Mouse (Mus musculus): ENCODE data around the gene Nup188.
A peak's percentile ranks its signal among the peaks of the same experiment; 100 is the strongest.

Nup188 gene

DNA sequence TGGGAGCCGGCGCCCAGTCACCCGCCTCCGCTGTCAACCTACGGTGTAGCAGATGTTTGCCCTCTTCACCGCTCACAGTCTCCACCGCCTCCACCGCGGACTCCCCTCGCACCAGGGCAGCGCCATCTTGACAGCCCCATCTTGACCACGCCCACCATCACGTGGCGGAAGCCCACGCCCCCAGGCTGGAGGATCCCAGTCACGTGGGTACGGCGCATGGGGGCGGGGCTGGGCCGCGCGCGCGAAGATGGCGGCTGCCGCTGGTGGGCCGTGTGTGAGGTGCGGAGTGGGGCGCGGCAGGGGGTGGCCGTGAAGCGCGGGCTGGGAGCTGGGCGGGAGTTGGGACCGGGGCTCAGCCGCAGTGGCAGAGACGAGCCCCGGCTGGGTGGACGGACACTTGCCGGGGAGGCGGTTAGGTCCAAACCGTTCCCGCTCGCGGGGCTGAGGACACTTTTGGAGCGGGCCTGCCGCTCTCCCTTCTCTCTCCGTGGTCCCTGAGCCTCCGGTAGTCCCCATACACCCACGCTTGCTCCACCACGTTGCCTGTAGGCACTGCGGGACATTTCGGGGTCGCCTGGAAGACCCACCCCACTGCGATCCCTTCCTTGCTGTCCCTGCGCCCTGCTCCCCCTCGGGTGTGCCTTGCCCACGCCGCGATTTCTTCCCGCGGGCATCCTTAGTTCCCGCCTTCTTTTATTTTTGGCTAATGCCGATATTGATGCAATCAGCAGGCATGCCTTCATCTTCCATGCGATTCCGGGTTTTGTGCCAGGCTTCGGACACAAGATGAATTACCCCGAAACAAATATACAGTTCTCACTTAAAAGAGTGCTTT, at the start of gene Nup188, which contains the start of gene Dolk:
Gene Nup188 (plus strand): TSS at position 206 of the 835 bp plus-strand sequence.
Gene Dolk (minus strand): TSS at position 143 of the 835 bp plus-strand sequence.
- DNase-seq (ENCODE audit: extremely low read depth, insufficient read length, low spot score): peak; percentile 86

- DNase-seq (ENCODE audit: extremely low read depth, insufficient read length, low spot score): no peak
These were observed 49.6 kb upstream of the Nup188 start for GRCm38 (mm10) chr2:30236426-30237198.

DNA sequence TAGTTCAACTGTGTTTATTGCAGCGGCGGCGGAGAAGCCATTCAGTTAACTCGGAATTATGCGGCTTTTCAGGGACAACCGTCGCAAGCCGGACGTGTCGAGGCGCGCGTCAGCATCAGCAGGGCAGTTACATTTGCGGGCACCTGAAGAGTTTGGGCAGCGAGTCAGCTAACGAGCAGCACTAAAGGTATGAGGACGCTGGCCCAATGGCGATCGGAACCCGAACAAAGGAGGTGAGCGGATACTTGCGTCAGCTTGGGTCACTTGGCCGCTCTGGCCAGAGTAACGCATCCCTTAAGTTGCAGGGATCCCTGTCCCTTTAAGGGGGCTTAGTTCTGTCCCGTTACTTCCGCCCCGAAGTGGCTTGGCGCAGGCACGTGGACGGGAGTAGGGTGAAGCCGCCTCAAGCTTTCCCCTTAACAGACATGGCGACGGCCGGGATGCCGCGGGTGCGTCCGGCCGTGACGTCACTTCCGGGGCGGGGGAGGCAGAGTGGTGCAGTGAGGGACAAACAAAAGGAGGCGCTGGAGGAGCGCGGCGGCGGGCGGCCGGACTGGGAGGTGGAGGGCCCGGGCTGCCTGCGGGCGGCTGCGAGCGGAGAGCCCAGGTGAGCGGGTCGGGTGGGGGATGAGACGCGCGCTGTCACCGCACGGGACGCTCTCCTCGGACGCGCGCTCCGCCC, 48.9 kb upstream of the Nup188 start, which contains the start of gene Lrrc8a:
Gene Lrrc8a (plus strand): TSS at position 517 of the 682 bp plus-strand sequence.
- peak; percentile 99 for DNase-seq (ENCODE audit: extremely low read depth, insufficient read length, low spot score)

- DNase-seq (ENCODE audit: extremely low read depth, insufficient read length, low spot score): no peak
These were observed 48.3 kb upstream of the Nup188 start for GRCm38 (mm10) chr2:30237881-30238280.

DNA sequence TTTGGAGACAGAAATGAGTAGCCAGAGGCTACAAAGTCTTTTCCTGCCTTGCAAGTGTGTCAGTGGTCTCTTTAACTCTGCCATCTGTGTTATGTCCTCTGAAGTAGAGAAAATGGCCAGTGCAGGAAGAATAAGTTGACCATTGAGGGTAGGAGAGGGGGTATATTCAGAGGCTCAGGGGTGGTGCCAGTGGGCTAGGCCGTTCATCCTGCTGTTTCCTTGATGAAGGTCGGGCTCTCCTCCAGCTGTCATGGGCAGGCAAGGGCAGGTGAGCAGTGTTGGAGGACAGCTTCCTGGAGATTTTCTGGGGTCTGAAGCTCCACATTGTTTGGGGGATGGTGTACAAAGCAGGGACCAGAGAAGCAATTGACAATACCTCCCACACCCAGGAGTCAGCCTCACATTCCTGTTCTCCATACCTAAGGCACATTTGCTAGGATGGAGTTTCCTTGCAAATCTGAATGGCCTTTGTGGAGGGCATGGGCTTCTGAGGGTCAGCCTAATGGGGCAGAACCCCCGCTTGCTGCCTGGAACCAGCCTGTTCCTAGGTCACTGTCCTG, 47.2 kb upstream of the Nup188 start:
- DNase-seq (ENCODE audit: extremely low read depth, insufficient read length, low spot score): no peak

GRCm38 (mm10) chr2:30239777-30240176, 46.4 kb upstream of the Nup188 start:
- DNase-seq (ENCODE audit: extremely low read depth, insufficient read length, low spot score): no peak

DNA sequence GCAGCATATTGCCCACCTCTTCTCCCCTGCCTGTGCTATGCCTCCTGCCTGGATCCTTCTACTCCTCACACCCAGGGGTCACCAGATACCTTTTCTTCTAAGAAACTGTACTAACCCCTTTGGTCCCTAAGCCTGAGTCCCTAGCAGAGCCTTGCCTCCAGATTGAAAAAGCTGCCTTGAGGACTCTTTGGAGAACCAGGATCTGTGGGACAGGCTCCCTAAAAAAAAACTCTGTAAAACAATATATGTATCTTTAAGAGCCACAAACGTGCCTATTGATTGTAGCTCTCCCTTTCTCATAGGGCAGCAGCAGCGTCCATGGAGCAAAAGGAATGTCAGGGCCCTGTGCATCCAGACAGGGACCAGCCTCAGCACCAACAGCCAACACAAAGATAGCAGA, 45.9 kb upstream of the Nup188 start, which contains the start of gene Gm28035:
Gene Gm28035 (plus strand): TSS at position 301 of the 400 bp plus-strand sequence.
- no peak for DNase-seq (ENCODE audit: extremely low read depth, insufficient read length, low spot score)

DNA sequence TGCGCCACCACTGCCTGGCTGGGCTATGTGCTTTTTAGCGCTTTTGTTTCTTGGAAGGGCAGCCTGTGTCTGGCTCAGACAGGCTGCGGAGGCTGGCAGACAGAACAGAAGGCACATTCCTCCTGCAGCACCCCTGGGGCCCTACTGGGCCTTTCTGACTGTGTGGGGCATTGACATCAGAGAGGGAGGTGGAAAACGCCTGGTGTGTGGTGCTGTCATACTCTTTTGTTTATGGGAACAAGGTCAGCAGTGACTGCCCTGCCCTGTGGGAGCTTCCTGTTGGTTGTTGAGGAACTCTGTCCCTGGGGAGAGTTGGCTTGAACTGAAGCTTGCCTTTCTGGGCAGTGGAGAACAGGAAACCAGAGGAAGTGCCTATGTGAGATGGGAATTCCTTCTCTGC, 43.7 kb upstream of the Nup188 start:
- no peak for DNase-seq (ENCODE audit: extremely low read depth, insufficient read length, low spot score)

GRCm38 (mm10) chr2:30243391-30243790, 42.8 kb upstream of the Nup188 start:
- no peak for DNase-seq (ENCODE audit: extremely low read depth, insufficient read length, low spot score)

- no peak for DNase-seq (ENCODE audit: extremely low read depth, insufficient read length, low spot score)
These were observed 41.5 kb upstream of the Nup188 start for GRCm38 (mm10) chr2:30244595-30245178.

DNA sequence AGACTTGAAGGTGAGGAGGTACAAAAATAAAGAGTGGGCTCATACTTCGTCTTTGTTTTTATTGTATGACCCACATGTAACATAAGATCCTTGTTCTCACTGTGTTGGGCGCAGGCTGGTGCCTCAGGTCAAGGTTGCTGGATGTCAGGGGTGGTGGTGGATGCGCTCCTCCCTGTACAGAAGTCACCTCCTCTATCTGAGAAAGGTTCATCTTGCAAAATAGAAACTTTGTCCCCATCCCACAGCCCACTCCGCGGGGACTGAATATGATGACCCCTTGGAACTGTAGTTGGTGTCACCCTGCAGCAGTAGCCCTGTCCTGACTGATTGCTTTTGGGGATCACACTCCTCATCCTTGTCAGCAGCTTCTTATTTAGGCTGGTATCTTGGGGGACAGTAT, 39.2 kb upstream of the Nup188 start:
- DNase-seq (ENCODE audit: extremely low read depth, insufficient read length, low spot score): no peak

DNA sequence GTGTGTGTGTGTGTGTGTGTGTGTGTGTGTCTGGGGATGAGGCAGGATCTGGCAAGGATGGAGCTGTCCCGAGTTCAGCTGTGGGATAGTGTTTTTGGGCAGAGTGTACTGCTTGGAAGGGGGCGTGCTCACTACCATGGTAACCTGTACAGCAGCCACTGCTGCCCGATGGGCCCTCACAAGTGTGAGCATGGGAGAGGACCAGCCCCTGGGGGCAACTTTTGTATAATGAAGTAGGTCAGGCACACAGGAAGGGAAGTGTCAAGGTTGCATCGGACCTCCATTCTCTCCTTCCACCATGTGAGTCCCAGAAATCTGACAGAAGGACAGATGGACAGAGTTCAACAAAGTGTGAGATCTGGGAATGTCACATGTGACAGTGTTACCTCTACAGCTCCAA, 38.5 kb upstream of the Nup188 start:
- DNase-seq (ENCODE audit: extremely low read depth, insufficient read length, low spot score): no peak

- DNase-seq (ENCODE audit: extremely low read depth, insufficient read length, low spot score): no peak
These were observed 37.0 kb upstream of the Nup188 start for GRCm38 (mm10) chr2:30249182-30249581.

- DNase-seq (ENCODE audit: extremely low read depth, insufficient read length, low spot score): no peak
These were observed 35.8 kb upstream of the Nup188 start for GRCm38 (mm10) chr2:30250166-30251128.

DNA sequence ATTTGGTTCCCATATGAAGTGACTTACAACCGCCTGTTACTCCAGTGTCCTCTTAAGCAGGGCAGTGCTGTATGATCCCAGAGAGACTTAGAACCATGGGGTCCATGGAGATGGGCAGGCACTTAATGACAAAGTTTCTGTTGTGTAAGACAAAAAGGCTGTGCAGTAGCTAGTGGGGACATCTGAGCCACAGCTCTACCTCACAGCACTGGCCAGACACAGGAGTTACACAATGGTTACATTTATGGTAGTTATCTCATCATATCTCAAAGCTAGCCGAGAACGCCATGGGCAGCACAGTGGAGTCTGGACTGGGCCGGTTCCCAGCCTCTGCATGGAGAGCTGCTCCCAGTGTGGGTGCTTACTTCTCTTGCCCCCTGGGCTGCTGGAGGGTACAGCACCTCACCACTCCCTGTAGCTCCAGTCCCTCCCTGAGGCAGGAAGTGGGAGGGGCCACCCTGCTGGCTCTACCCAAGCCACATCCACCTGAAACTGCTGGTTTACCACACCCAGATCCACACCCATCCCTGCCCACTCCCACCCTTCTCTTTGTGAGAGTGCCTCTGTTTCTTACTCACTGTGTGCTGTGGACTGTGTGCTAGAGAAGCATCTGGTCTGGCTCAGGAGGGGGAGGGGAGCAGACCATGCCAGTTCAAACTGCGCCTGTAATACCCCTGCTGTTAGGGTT, 34.6 kb upstream of the Nup188 start:
- DNase-seq (ENCODE audit: extremely low read depth, insufficient read length, low spot score): peak; percentile 57

DNA sequence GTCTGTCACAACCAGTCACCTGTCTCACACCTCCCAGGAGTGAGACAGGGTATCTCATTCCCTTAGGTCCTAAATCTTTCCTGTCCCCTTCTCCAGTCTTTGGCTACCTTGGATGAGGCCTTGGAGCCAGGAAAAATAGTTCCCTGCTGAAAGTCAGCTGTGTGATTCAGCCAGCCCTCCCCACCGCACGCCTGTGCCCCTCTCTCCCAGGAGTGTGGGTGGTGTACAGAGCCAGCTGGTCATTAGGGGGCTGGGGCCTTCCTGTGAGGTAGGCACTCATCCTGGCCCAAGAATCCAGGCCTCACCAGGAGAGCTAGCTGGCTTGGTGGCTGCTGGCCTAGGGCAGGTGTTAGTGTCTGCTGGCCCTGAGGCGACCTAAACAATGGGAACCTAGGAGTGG, 33.7 kb upstream of the Nup188 start:
- no peak for DNase-seq (ENCODE audit: extremely low read depth, insufficient read length, low spot score)

GRCm38 (mm10) chr2:30253809-30254208, 32.4 kb upstream of the Nup188 start:
- no peak for DNase-seq (ENCODE audit: extremely low read depth, insufficient read length, low spot score)

GRCm38 (mm10) chr2:30255631-30256395, 30.4 kb upstream of the Nup188 start:
- DNase-seq (ENCODE audit: extremely low read depth, insufficient read length, low spot score): no peak

Measured in 3134 (cell line).